Mouse (Mus musculus): ENCODE measurements around the gene Ccn1. TPM values are rescaled to one million over a fixed set of nuclear protein-coding genes. Genes with fewer than 3 reads are reported as not detected.
A peak's percentile ranks its signal among the peaks of the same experiment; 100 is the strongest.

The Ccn1 gene
- polyA plus RNA-seq, 1 experiment from 2014 or later: 58.7 TPM

DNA sequence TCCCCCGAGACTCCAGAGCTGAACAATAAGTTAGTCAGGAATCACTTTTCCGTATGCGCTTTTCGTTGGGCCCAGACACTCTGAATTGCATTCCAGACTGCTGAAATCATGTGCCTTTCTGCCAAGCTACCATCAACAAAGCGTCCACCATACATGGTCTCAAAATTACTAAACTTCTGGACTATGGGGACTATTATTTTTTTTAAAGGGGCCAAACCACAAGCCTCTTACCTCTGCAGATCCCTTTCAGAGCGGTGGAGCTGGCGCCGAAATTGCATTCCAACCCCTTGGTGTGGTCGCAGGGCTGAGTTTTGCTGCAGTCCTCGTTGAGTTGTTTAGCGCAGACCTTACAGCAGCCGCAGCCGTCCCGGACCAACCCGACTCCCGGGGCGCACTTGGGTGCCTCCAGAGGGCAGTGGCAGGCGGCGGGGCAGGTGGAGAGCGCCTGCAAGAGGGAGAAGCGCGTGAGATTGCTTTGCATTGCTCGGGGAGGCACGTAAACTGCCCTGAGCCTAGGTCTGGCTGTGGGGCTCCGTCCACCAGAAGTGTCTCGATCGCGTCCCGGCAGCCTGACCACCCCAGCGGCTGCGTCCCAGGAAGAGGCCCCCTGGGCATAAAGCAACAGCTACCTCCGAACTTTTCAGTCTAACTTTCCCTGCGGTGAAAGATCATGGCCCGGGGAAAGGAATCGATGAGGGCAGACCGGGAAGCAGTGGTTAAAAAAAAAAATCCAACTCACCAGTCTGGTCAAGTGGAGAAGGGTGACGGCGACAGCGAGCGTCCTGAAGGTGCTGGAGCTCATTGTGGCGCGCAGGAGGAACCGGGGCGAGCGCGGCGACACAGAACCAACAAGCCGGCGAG lies 560 bp downstream of the Ccn1 start:
- peaks cover 15% of the 10 kb centered on the region for H3K36me3 ChIP-seq
- no peaks in the 10 kb centered on the region for H3K9me3 ChIP-seq
- peak overlapping the region; percentile 98 for H3K27ac ChIP-seq
- H3K4me2 ChIP-seq: peak overlapping the region; percentile 80
- ATAC-seq (ENCODE audit: insufficient number of reproducible peaks, insufficient read depth, low FRiP score, low TSS enrichment, low read depth): no peak
- H3K27me3 ChIP-seq: no peaks in the 10 kb centered on the region
- H3K4me1 ChIP-seq (replicated peaks): peaks cover 66% of the 10 kb centered on the region
- H3K9ac ChIP-seq (replicated peaks): peak overlapping the region; percentile 89
- H3K4me3 ChIP-seq (replicated peaks): peak overlapping the region; percentile 76
- under 1% methylated on average over 49 of the region's 49 CpGs for WGBS

DNA sequence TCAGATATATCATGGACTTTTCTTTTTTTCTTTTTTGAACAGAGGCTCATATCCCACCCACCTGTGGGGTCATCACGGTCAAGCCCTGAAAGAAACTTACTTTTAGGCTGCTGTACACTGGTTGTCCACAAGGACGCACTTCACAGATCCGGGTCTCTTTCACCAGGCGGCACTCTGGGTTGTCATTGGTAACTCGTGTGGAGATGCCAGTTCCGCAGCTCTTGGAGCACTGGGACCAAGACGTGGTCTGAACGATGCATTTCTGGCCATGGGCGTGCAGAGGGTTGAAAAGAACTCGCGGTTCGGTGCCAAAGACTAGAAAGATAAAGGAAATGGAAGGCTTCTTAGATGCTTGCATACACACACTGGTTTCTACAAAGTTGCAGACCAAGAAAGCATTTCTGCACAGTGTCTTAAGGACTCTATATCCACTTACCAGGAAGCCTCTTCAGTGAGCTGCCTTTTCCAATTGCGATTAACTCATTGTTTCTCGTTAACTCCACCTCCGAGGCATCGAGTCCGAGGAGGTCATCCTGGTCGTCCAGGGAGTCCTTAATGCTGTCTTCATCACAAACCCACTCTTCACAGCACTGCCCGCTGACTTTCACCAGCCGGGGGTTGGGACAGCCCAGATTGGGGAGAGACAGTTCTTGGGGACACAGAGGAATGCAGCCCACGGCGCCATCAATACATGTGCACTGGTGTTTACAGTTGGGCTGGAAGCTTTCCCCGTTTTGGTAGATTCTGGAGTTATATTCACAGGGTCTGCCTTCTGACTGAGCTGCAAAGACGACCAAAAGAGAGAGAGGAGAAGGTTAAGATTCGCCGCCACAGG lies 1.5 kb downstream of the Ccn1 start:
- Histone ChIP-seq H3K9ac (replicated peaks) (peak overlapping the region; percentile 89), H3K4me2 (peak overlapping the region; percentile 80), H3K4me3 (replicated peaks) (peak overlapping the region; percentile 76), H3K27me3 (no peaks in the 10 kb centered on the region), H3K4me1 (replicated peaks) (peaks cover 61% of the 10 kb centered on the region), H3K9me3 (no peaks in the 10 kb centered on the region), H3K36me3 (peaks cover 15% of the 10 kb centered on the region), H3K27ac (peak overlapping the region; percentile 98)
- WGBS: 27% methylated on average over 26 of the region's 26 CpGs
- ATAC-seq (ENCODE audit: insufficient number of reproducible peaks, insufficient read depth, low FRiP score, low TSS enrichment, low read depth): no peak

DNA sequence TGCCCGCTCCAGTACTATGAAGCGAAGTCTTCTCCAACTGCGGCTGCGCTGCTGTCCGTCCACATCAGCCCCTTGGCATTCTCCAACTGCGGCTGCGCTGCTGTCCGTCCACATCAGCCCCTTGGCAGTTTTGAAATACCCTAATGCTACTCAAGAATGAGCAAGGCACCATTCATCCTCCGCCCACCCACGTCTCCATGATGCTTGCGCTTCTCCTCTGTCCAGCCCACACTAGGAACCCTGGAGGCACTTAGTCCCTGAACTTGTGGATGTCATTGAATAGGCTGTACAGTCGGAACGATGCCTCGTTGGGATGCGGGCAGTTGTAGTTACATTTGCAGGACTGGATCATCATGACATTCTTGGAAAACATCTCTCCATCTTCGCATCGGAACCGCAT lies 2.4 kb downstream of the Ccn1 start:
- peak overlapping the region; percentile 76 for H3K4me3 ChIP-seq (replicated peaks)
- H3K9me3 ChIP-seq: no peaks in the 10 kb centered on the region
- H3K9ac ChIP-seq (replicated peaks): no peak overlapping the region
- no peak overlapping the region for H3K27ac ChIP-seq
- no peak for ATAC-seq (ENCODE audit: insufficient number of reproducible peaks, insufficient read depth, low FRiP score, low TSS enrichment, low read depth)
- H3K36me3 ChIP-seq: peaks cover 15% of the 10 kb centered on the region
- WGBS: 95% methylated on average over 18 of the region's 18 CpGs
- peaks cover 61% of the 10 kb centered on the region for H3K4me1 ChIP-seq (replicated peaks)
- H3K27me3 ChIP-seq: no peaks in the 10 kb centered on the region
- H3K4me2 ChIP-seq: peak overlapping the region; percentile 80

DNA sequence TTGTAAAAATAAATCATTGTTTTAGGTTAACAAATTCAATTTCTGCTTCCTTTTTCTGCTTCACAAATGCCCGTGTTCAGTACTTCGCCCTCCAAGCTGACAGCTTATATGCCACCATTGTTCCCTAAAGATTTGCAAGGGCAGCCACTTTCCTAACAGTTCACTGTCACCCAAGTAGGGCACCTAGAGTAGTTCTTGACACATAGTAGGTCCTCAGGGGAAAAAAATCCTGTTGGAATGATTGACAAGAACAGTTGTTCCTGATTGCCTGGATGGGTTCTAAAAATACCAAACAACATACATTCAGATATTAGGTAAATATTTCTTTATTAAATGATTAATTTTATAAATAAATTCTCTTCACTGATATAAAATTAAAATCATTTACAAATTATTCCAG lies 3.1 kb downstream of the Ccn1 start:
- peaks cover 57% of the 10 kb centered on the region for H3K4me1 ChIP-seq (replicated peaks)
- no peak for ATAC-seq (ENCODE audit: insufficient number of reproducible peaks, insufficient read depth, low FRiP score, low TSS enrichment, low read depth)
- WGBS: 86% methylated on average over 2 of the region's 2 CpGs

DNA sequence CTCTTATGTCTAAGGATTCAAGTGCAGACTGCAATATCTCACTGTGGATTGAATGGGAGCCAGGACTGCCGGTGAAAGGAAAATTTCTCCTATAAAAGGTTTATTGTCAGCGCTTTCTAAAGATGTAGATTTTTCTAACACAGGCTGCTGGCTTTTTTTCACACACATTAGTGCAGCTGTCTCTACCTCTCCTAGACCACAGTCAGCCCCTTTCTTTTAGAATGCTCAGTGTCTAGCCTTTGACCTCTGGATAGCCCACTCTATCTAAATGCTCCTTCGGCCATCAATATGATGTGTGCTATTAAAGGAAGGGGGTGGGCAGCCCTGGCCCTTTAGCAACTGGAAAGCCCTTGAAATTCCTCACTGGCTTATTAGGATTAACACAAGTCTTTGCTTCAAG lies 3.8 kb downstream of the Ccn1 start:
- Histone ChIP-seq H3K9ac (replicated peaks) (no peak overlapping the region), H3K4me1 (replicated peaks) (peaks cover 51% of the 10 kb centered on the region), H3K4me3 (replicated peaks) (no peak overlapping the region), H3K9me3 (no peaks in the 10 kb centered on the region), H3K4me2 (peak overlapping the region; percentile 26; the same call in 1 of the 2 replicates), H3K27ac (peak overlapping the region; percentile 69), H3K36me3 (peaks cover 15% of the 10 kb centered on the region), H3K27me3 (no peaks in the 10 kb centered on the region; the same call in 1 of the 2 replicates)
- no peak for ATAC-seq (ENCODE audit: insufficient number of reproducible peaks, insufficient read depth, low FRiP score, low TSS enrichment, low read depth)
- 38% methylated on average over 3 of the region's 3 CpGs for whole genome bisulfite sequencing

More for the DNA sequence above, 3.1 kb downstream of the Ccn1 start:
- Histone ChIP-seq H3K9ac (replicated peaks) (no peak overlapping the region), H3K27ac (no peak overlapping the region), H3K4me2 (0 out of 2 replicates have a peak overlapping the region, but pooled peaks have one; percentile 26), H3K4me3 (replicated peaks) (no peak overlapping the region), H3K27me3 (no peaks in the 10 kb centered on the region), H3K36me3 (peaks cover 15% of the 10 kb centered on the region), H3K9me3 (no peaks in the 10 kb centered on the region)

DNA sequence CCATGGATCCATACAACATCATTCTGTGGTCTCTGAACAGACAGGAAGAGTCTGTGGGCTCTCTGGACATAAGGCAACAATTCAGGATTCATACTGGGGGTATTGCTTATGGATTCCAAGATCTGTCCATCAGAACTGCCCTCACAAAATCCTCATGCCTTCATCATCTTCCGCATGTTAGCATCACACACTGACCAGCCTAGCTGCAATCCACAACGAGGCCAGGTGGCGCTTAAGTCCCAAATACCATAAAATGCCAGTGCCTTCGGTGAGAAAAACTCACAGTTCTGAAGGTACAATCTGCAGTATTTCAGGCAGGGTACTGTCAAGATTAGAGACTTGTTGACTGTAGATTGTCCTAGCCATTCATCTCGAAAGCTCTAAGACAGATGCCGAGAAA lies 4.3 kb downstream of the Ccn1 start:
- H3K36me3 ChIP-seq: peaks cover 15% of the 10 kb centered on the region
- H3K4me3 ChIP-seq (replicated peaks): no peak overlapping the region
- ATAC-seq (ENCODE audit: insufficient number of reproducible peaks, insufficient read depth, low FRiP score, low TSS enrichment, low read depth): no peak
- H3K4me1 ChIP-seq (replicated peaks): peaks cover 45% of the 10 kb centered on the region
- no peaks in the 10 kb centered on the region for H3K9me3 ChIP-seq
- 71% methylated on average over 6 of the region's 6 CpGs for WGBS
- 0 out of 2 replicates have a peak overlapping the region, but pooled peaks have one; percentile 5 for H3K27ac ChIP-seq
- no peaks in the 10 kb centered on the region; the same call in 1 of the 2 replicates for H3K27me3 ChIP-seq
- H3K4me2 ChIP-seq: no peak overlapping the region
- H3K9ac ChIP-seq (replicated peaks): no peak overlapping the region

DNA sequence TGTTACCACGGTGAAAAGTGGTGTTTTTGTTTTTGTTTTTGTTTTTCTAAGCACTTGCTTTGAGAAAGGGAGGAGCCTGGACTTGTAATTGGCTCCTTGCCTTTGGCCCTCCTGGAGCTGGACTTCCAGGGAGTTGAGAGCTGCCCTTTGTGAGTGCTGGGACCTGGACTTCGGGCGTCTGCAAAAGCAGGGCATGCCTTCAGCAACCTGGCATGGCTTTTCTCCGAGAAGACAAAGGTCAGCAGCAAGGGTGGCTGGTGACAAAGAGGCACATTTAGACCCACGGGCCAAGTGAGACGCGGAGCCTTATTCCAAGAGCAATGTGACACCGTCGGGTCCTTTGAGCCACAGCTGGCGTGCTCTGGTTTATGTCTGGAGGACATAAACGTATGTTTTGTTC lies 6.9 kb downstream of the Ccn1 start:
- H3K4me3 ChIP-seq (replicated peaks): no peak overlapping the region
- peaks cover 44% of the 10 kb centered on the region for H3K4me1 ChIP-seq (replicated peaks)
- H3K9ac ChIP-seq (replicated peaks): no peak overlapping the region
- H3K36me3 ChIP-seq: peaks cover 9% of the 10 kb centered on the region
- 34% methylated on average over 11 of the region's 11 CpGs for WGBS
- H3K4me2 ChIP-seq: no peak overlapping the region
- no peak overlapping the region for H3K27ac ChIP-seq
- no peaks in the 10 kb centered on the region for H3K9me3 ChIP-seq
- H3K27me3 ChIP-seq: no peaks in the 10 kb centered on the region; the same call in 1 of the 2 replicates
- no peak for ATAC-seq (ENCODE audit: insufficient number of reproducible peaks, insufficient read depth, low FRiP score, low TSS enrichment, low read depth)

DNA sequence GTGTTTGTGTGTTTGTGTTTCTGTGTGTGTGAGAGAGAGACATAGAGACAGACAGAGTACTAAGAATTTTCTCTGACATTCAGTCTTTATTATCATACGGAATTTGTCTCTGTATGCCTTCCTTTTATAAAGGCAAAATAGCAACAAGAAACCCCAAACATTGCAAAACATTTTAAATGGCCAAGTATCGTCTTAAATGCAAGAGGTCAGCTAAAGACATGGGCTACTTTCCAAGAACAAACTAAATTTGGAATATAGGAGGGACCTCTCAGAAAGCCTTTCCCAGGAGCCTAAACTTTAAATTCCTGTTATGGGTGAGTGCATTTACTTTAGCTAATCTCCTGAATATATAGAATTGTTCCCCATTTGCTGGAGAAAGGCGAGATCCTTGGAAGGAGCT lies 7.9 kb downstream of the Ccn1 start:
- H3K4me2 ChIP-seq: no peak overlapping the region
- H3K36me3 ChIP-seq: no peaks in the 10 kb centered on the region
- H3K9me3 ChIP-seq: no peaks in the 10 kb centered on the region
- no peak for ATAC-seq (ENCODE audit: insufficient number of reproducible peaks, insufficient read depth, low FRiP score, low TSS enrichment, low read depth)
- no peak overlapping the region for H3K9ac ChIP-seq (replicated peaks)
- no peak overlapping the region for H3K27ac ChIP-seq
- H3K27me3 ChIP-seq: no peaks in the 10 kb centered on the region; the same call in 1 of the 2 replicates
- no peak overlapping the region for H3K4me3 ChIP-seq (replicated peaks)
- peaks cover 34% of the 10 kb centered on the region for H3K4me1 ChIP-seq (replicated peaks)
- 79% methylated on average over 3 of the region's 3 CpGs for WGBS

DNA sequence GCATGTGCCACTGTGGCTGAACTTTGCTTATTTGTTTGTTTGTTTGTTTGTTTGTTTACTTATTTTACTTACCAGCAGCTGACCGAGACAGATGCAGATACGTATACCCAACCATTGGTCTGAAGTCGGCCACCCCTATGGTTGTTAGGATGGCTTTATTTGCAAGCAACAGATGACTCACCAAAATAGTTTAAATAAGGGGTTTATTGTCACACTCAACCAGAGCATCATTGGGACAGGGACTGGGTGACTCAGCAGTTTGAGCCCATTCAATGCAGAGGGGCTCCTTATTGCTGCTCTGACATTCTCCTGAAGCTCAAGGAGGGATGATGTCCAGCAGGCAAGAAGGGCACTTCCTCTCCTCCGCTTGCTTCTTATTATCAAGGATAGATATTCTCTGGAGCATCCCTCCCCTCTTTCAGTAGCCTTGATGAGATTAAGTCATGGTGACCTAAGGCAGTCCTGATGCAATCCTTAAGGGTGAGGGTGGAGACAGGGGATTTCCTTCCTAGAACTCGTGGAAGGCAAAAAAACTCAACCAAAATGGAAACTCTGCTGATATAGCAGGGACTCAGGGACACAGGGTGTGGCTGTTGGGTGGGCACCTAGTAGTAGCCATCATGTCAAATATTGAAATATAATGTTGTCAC lies 8.6 kb downstream of the Ccn1 start:
- 86% methylated on average over 5 of the region's 5 CpGs for WGBS
- ATAC-seq (ENCODE audit: insufficient number of reproducible peaks, insufficient read depth, low FRiP score, low TSS enrichment, low read depth): no peak
- no peak overlapping the region for H3K4me2 ChIP-seq
- H3K9ac ChIP-seq (replicated peaks): no peak overlapping the region
- H3K27ac ChIP-seq: no peak overlapping the region
- no peaks in the 10 kb centered on the region for H3K36me3 ChIP-seq
- H3K9me3 ChIP-seq: no peaks in the 10 kb centered on the region
- H3K4me3 ChIP-seq (replicated peaks): no peak overlapping the region
- H3K4me1 ChIP-seq (replicated peaks): peaks cover 28% of the 10 kb centered on the region
- H3K27me3 ChIP-seq: no peaks in the 10 kb centered on the region; the same call in 1 of the 2 replicates

DNA sequence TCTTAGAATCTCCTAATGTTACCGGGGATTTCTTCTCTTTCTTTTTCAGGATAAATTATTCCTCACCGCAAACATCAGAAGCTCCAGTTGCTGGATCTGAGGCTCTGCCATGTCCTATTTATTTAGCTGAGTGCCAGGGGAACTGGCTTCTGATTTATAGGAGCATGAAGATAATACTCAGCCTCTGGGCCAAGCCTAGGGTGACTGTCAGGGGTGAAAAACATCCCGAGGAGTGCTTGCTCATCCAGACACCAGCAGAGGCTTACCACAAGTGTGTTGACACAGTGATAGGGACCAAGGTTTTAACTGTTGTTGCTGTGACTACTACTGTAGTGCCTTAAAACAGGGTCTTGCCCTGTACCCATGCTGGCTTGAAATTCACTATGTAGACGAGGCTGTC lies 9.2 kb downstream of the Ccn1 start:
- WGBS: 84% methylated on average over 4 of the region's 4 CpGs
- Histone ChIP-seq H3K9me3 (no peaks in the 10 kb centered on the region), H3K27me3 (no peaks in the 10 kb centered on the region; the same call in 1 of the 2 replicates), H3K4me1 (replicated peaks) (peaks cover 25% of the 10 kb centered on the region), H3K4me2 (no peak overlapping the region), H3K36me3 (no peaks in the 10 kb centered on the region), H3K27ac (no peak overlapping the region), H3K9ac (replicated peaks) (no peak overlapping the region), H3K4me3 (replicated peaks) (no peak overlapping the region)
- ATAC-seq (ENCODE audit: insufficient number of reproducible peaks, insufficient read depth, low FRiP score, low TSS enrichment, low read depth): no peak

DNA sequence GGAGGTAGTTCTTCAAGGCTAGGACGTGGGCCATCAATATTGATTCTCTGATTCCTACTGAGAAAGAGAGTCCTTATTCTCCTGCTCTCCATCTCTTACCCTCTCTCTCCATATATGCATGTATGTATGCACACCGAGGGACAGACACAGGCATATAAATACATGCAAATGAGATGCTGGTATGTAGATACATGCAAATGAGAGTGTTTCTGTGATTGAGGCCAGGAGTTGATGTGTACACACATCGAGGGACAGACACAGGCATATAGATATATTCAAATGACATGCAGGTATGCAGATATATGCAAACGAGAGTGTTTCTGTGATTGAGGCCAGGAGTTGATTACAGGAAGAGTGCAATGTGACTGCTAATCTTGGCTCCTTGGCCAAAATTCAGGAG lies 9.6 kb downstream of the Ccn1 start:
- H3K4me3 ChIP-seq (replicated peaks): no peak overlapping the region
- WGBS: 88% methylated on average over 4 of the region's 4 CpGs
- H3K4me1 ChIP-seq (replicated peaks): peaks cover 25% of the 10 kb centered on the region
- H3K36me3 ChIP-seq: no peaks in the 10 kb centered on the region
- no peak overlapping the region for H3K4me2 ChIP-seq
- H3K9me3 ChIP-seq: no peaks in the 10 kb centered on the region
- no peaks in the 10 kb centered on the region; the same call in 1 of the 2 replicates for H3K27me3 ChIP-seq
- no peak for ATAC-seq (ENCODE audit: insufficient number of reproducible peaks, insufficient read depth, low FRiP score, low TSS enrichment, low read depth)
- no peak overlapping the region for H3K27ac ChIP-seq
- no peak overlapping the region for H3K9ac ChIP-seq (replicated peaks)

Measured in limb, embryonic 12.5 days (tissue).